Mouse (Mus musculus) cerebellum, postnatal 14 days (tissue): Measurements from ENCODE around the gene Pcdh8.

ENCODE experiments used
- DNase-seq, 2 experiments: peaks; one replicate each; pipeline ENCODE4 v3.0.0; 2021; ENCODE audit warnings: mixed read lengths in 2 of 2

Pcdh8 gene

GRCm38 (mm10) chr14:79753733-79754132 is 17.4 kb downstream of the Pcdh8 start:
- no peak for DNase-seq

DNA sequence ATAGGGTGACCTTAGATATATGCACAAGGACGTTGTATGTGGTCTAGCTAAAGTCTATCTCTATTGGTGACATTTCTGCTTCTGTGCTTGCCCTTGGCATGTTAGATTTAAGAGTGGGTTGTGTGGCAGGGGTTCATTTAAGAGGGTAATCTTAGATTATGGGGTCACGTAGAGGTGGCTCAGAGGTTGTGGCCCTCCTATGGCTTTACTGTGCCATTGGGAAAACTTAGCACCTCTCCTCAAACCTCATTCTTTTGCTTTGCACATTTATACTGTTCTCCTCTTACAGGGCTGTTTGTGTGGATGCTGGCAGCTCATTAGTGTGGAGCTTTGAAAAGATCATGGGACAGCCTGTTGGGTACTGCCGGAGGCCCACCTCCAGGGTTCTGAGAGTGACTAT is 30.6 kb downstream of the Pcdh8 start:
- DNase-seq = no peak

GRCm38 (mm10) chr14:79738441-79738840 is 32.7 kb downstream of the Pcdh8 start:
- DNase-seq = no peak

- peak; percentile 49 to 77 for DNase-seq
Measured at GRCm38 (mm10) chr14:79737642-79738379, 33.3 kb downstream of the Pcdh8 start.

DNA sequence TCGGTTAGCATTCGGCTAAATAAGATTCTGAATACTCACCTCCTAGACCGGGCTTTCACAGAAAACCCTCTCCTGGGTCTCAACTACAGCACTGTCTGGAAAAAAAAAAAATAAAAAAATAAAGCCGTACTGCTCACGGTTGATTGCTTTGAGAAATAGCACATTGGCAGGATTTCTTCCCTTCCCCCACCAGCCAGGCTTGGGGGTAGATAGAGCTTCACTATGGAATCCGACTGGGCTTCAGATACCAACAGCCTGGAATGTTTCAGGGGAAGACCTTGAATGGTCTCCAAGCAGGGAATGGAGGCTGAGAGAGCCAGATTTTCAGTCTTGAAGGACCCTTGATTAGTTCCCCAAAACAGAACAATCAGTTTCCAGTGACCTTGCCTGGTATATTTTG is 34.3 kb downstream of the Pcdh8 start:
- no peak for DNase-seq

- no peak for DNase-seq
Measured at GRCm38 (mm10) chr14:79733501-79733900, 37.6 kb downstream of the Pcdh8 start.

GRCm38 (mm10) chr14:79728811-79729210 is 42.3 kb downstream of the Pcdh8 start:
- no peak for DNase-seq

- DNase-seq = peak; percentile 32 to 35
Measured at GRCm38 (mm10) chr14:79724002-79724681, 47.0 kb downstream of the Pcdh8 start.

DNA sequence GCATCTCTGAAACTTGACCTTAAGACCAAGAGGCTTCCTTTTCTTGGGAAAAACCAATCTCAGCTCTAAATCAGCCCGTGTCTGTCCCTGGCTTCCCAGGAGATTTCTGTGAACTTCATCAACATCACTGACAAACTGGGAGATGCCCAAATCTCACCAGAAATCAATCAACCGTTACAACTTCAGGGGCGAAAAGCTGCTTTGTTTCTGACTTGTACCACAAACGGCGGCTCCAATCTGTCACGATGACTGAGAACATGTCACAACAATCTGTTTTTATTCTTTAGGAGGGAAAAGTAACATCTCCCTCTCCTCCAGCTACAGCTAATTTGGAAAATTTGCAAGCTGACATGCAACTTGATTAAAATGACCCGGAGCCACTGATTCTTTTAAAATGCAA is 48.9 kb downstream of the Pcdh8 start:
- peak; percentile 24 to 32 for DNase-seq
